Mouse (Mus musculus): ENCODE measurements at regions not wholly inside any gene's neighbourhood (a gene's known extent, or its start where the extent isn't known, plus 50 kb on each side); places are given as distances from the start of the nearest gene placed in this dataset.
A peak's percentile ranks its signal among the peaks of the same experiment; 100 is the strongest.

GRCm38 (mm10) chr14:76935453-76935852 lies 101.1 kb upstream of the Ccdc122 start:
- WGBS: 73% methylated on average over 2 of the region's 2 CpGs
- no peaks in the 10 kb centered on the region for H3K27me3 ChIP-seq (ENCODE audit: low read depth, poor library complexity, severe bottlenecking)

GRCm38 (mm10) chr14:76932890-76933289 lies 103.7 kb upstream of the Ccdc122 start:
- peaks cover 5% of the 10 kb centered on the region for H3K4me1 ChIP-seq
- H3K9me3 ChIP-seq (replicated peaks): no peaks in the 10 kb centered on the region
- 87% methylated on average over 6 of the region's 6 CpGs for WGBS

More at GRCm38 (mm10) chr14:76935453-76935852, 101.1 kb upstream of the Ccdc122 start:
- no peaks in the 10 kb centered on the region for H3K9me3 ChIP-seq (replicated peaks)
- no peaks in the 10 kb centered on the region for H3K36me3 ChIP-seq
- H3K4me1 ChIP-seq: peaks cover 5% of the 10 kb centered on the region
- DNase-seq (ENCODE audit: low spot score): no peak
- H3K27ac ChIP-seq: no peak overlapping the region
- H3K4me3 ChIP-seq: no peak overlapping the region

DNA sequence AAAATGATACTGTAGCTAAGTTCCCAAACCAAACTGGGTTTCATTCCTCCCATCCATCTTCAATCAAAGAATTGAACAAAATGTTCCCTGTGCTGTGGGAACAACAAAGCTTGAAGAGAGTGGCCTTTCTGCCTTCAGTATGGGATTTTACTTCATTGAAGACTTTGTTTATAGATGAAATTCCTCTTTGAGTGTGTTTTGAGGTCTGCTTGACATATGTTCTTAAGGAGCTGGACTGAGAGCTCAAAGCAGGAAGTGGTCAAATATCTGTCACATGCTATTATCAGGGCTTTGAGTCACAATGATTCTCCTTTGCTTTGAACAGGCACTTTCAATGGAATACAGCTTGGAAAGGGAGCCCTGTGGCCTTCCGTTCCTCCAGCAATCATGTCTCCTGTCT lies 105.2 kb upstream of the Ccdc122 start:
- Histone ChIP-seq H3K4me1 (no peaks in the 10 kb centered on the region), H3K4me3 (no peak overlapping the region), H3K27me3 (ENCODE audit: low read depth, poor library complexity, severe bottlenecking) (no peaks in the 10 kb centered on the region), H3K9me3 (replicated peaks) (no peaks in the 10 kb centered on the region), H3K27ac (no peak overlapping the region), H3K36me3 (no peaks in the 10 kb centered on the region)
- DNase-seq (ENCODE audit: low spot score): no peak
- 84% methylated on average over 1 of the region's 1 CpGs for WGBS

More at GRCm38 (mm10) chr14:76932890-76933289, 103.7 kb upstream of the Ccdc122 start:
- Histone ChIP-seq H3K27ac (no peak overlapping the region), H3K36me3 (no peaks in the 10 kb centered on the region), H3K27me3 (ENCODE audit: low read depth, poor library complexity, severe bottlenecking) (no peaks in the 10 kb centered on the region), H3K4me3 (no peak overlapping the region)
- DNase-seq (ENCODE audit: low spot score): no peak

- DNase-seq (ENCODE audit: low spot score): no peak
- Histone ChIP-seq H3K27me3 (ENCODE audit: low read depth, poor library complexity, severe bottlenecking) (no peaks in the 10 kb centered on the region), H3K4me1 (no peaks in the 10 kb centered on the region), H3K4me3 (no peak overlapping the region), H3K9me3 (replicated peaks) (no peaks in the 10 kb centered on the region), H3K36me3 (no peaks in the 10 kb centered on the region), H3K27ac (no peak overlapping the region)
- WGBS: 86% methylated on average over 3 of the region's 3 CpGs
Observed at GRCm38 (mm10) chr14:76929562-76929961, 107.0 kb upstream of the Ccdc122 start.

DNA sequence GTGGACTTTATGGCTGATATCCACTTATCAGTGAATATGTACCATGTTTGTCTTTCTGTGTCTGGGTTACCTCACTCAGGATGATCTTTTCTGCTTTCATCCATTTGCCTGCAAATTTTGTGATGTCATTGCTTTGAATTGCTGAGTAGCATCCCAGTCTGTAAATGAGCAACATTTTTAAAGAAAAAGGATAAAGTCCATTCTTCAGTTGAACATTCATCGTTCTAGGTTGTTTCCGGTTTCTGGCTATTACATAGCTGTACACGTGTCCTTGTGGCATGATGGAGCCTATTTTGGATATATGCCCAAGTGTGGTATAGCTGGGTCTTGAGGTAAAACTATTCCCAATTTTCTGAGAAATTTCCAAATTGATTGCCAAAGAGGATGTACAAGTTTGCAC lies 107.9 kb upstream of the Ccdc122 start:
- H3K4me3 ChIP-seq: no peak overlapping the region
- no peaks in the 10 kb centered on the region for H3K27me3 ChIP-seq (ENCODE audit: low read depth, poor library complexity, severe bottlenecking)
- H3K36me3 ChIP-seq: no peaks in the 10 kb centered on the region
- 95% methylated on average over 3 of the region's 3 CpGs for WGBS
- H3K4me1 ChIP-seq: no peaks in the 10 kb centered on the region
- no peak for DNase-seq (ENCODE audit: low spot score)
- no peak overlapping the region for H3K27ac ChIP-seq
- no peaks in the 10 kb centered on the region for H3K9me3 ChIP-seq (replicated peaks)

DNA sequence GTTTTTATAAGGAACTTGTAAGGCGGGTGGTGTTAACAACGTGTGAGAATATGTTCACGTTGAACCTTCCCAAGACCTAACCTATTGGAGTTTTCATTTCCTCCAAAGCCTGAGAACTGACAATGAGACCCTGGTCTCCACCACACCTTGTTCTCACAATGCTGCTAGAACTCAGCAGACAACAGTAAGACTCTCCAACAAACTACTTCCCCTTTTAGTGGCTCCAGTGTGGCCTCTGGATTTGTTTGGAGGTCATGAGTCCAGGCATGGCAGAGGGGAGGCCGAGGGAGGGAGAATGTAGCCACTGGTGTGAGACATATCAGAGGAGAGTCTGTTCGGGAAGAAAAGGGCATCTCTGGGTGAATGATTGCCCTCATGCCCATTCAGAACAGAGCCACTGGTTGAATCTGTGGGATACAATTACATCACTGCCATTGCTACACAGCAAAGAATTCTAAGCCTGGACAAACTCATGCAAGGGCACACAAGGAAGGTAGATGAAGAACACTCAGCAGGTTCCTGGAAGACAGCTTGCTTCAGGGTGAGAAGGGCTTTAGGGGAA lies 109.2 kb upstream of the Ccdc122 start:
- Histone ChIP-seq H3K4me1 (no peaks in the 10 kb centered on the region), H3K9me3 (replicated peaks) (no peaks in the 10 kb centered on the region), H3K4me3 (no peak overlapping the region), H3K36me3 (no peaks in the 10 kb centered on the region), H3K27me3 (ENCODE audit: low read depth, poor library complexity, severe bottlenecking) (no peaks in the 10 kb centered on the region), H3K27ac (no peak overlapping the region)
- no peak for DNase-seq (ENCODE audit: low spot score)
- WGBS: 87% methylated on average over 5 of the region's 5 CpGs

DNA sequence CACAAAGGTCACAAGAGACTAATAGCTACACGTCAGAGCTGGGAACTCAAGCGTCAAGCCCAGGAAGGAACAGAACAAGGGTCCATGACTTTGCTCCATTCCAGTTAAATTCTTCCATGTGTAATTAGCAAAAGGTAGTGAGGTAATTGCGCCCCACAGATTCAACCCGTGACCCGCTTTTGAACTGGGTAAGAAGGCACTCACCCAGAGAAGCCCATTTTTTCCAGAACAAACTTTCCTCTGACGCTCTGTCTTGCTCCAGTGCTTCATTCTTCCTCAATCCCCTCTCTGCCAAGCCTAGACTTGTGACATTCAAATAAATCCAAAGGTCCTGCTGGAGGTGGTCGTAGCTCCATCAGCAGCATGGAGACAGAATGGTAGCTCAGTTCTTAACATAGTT lies 110.2 kb upstream of the Ccdc122 start:
- no peaks in the 10 kb centered on the region for H3K9me3 ChIP-seq (replicated peaks)
- WGBS: 87% methylated on average over 7 of the region's 7 CpGs
- H3K4me1 ChIP-seq: no peaks in the 10 kb centered on the region
- no peaks in the 10 kb centered on the region for H3K27me3 ChIP-seq (ENCODE audit: low read depth, poor library complexity, severe bottlenecking)
- H3K27ac ChIP-seq: no peak overlapping the region
- DNase-seq (ENCODE audit: low spot score): no peak
- no peak overlapping the region for H3K4me3 ChIP-seq
- no peaks in the 10 kb centered on the region for H3K36me3 ChIP-seq

DNA sequence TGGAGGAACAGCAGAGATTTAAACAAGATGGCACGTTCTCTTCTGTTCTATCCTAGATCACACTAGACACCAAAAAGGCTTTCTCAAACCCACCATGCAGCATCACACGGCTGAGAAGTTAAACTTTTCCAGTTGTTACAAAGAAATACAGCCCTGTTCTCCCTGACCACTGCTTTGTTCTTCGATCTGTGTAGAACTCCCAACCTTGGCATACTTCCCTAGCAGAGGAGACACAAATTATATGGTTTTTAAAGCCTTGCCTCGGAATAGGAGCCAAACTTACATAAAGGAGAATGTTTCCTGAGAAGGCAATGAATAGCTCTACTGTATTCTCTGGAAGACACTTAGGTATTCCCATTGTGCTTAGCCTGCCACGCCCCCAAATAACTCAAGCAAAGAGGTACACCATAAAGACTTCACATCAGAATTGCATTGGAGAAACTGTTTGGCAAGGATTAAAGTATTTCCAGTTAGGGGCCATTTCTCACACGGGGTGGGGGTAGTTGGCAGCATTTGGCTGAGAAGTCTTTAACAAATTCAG lies 114.1 kb upstream of the Ccdc122 start:
- DNase-seq (ENCODE audit: low spot score): no peak
- Histone ChIP-seq H3K9me3 (replicated peaks) (no peaks in the 10 kb centered on the region), H3K27ac (no peak overlapping the region), H3K4me3 (no peak overlapping the region), H3K4me1 (no peaks in the 10 kb centered on the region), H3K27me3 (ENCODE audit: low read depth, poor library complexity, severe bottlenecking) (no peaks in the 10 kb centered on the region), H3K36me3 (no peaks in the 10 kb centered on the region)
- 85% methylated on average over 6 of the region's 6 CpGs for WGBS

GRCm38 (mm10) chr14:76918091-76918490 lies 118.5 kb upstream of the Ccdc122 start:
- Histone ChIP-seq H3K36me3 (no peaks in the 10 kb centered on the region), H3K4me3 (no peak overlapping the region), H3K4me1 (peaks cover 1% of the 10 kb centered on the region; the same call in 1 of the 2 replicates), H3K27ac (no peak overlapping the region), H3K27me3 (ENCODE audit: low read depth, poor library complexity, severe bottlenecking) (no peaks in the 10 kb centered on the region), H3K9me3 (replicated peaks) (no peaks in the 10 kb centered on the region)
- no peak for DNase-seq (ENCODE audit: low spot score)
- 84% methylated on average over 3 of the region's 3 CpGs for WGBS

DNA sequence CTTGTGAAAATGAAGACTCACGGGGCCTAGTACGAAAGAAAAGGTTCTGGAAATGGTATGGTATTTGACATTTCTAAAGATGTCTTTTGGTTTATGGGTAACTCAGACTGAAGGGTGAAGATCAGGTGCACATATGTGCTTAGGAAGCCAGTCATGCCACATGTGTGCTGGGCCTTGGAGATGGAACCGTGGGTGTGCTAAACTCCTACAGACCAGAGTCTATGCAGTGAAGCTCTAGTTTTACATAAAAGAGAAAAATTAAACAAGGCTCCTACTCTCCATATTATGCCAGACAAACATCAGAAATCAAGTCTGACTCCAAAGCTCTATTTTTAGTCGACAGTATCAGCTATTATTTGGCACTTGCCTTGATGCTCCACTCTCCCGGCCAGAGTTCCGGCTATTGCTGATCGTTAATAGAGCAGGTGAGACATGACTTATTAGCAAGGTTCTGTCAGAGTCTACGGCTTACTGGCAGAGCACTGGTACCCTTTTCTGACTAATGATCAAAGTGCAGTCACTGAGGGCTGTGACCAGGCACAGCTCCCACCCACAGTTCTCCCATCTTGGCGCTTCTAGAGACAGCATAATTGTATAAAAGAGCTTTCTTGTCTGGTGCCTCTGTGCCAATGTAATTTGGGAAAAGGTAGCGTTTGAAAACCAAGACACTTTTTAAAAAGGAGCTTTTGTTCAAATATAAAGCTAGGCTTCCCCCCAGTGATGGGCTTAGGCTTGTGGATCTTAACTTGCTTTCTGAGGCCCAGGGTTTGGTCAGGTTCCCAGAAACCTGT lies 119.2 kb upstream of the Ccdc122 start:
- Histone ChIP-seq H3K9me3 (replicated peaks) (no peaks in the 10 kb centered on the region), H3K4me1 (peaks cover 9% of the 10 kb centered on the region), H3K36me3 (no peaks in the 10 kb centered on the region), H3K27ac (no peak overlapping the region), H3K27me3 (ENCODE audit: low read depth, poor library complexity, severe bottlenecking) (no peaks in the 10 kb centered on the region), H3K4me3 (no peak overlapping the region)
- no peak for DNase-seq (ENCODE audit: low spot score)
- 69% methylated on average over 10 of the region's 10 CpGs for WGBS

DNA sequence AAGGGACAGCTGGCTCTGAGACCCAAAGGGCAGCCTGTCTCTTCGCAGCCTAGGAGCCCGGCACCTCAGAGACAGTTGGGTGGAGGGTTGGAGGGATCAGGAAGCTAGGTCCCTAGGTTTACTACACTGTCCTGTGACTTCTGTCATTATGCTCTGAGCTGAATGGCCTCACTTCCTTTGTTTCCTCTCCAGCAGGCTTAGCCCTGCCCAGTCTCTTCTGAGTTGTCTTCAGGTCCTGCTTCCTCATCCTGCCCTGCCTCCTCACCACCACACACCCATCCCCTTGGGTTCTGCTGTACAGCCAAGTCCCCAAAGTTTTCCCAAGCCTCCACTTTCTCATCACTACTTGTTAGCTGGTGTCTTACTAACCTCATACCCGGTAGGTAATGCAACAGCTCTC lies 122.7 kb upstream of the Ccdc122 start:
- Histone ChIP-seq H3K27me3 (ENCODE audit: low read depth, poor library complexity, severe bottlenecking) (no peaks in the 10 kb centered on the region), H3K36me3 (no peaks in the 10 kb centered on the region), H3K9me3 (replicated peaks) (no peaks in the 10 kb centered on the region), H3K4me1 (peaks cover 27% of the 10 kb centered on the region), H3K27ac (no peak overlapping the region), H3K4me3 (no peak overlapping the region)
- 97% methylated on average over 3 of the region's 3 CpGs for WGBS
- no peak for DNase-seq (ENCODE audit: low spot score)

DNA sequence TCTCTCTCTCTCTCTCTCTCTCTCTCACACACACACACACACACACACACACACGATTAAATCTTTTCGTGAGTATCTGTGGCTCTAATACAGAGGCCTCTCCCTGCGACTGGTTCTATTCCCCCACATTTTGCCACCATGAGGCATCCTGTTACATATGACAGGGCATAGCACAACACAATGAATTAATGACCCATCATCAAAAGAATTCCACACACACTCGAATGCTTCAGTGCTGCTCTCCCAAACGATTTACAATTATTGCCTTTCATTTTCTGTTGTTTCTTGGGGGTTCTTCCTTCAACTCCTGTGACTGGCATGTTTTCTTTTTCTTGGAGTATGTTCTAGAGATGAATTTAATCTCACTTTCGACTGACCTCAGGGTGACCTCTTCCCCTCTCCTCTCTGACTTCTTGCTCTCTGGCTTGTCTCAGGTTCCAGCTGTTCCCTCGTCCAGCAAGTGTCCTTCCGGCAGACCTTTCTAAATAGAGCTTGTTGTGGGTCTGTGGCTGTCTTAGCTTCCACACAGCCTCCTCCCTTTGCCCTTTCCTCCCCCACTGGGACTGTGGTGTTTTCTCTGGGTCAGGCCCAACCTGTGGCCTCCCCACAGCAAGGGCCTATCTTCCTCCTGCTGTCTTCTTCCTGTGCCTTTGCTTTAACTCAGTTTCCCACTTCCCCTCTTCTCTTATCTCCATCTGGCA lies 124.1 kb upstream of the Ccdc122 start:
- peaks cover 33% of the 10 kb centered on the region for H3K4me1 ChIP-seq
- H3K9me3 ChIP-seq (replicated peaks): no peaks in the 10 kb centered on the region
- DNase-seq (ENCODE audit: low spot score): no peak
- 28% methylated on average over 8 of the region's 8 CpGs for WGBS
- no peaks in the 10 kb centered on the region for H3K36me3 ChIP-seq
- H3K27me3 ChIP-seq (ENCODE audit: low read depth, poor library complexity, severe bottlenecking): no peaks in the 10 kb centered on the region
- 0 out of 2 replicates have a peak overlapping the region, but pooled peaks have one; percentile 2 for H3K27ac ChIP-seq
- no peak overlapping the region for H3K4me3 ChIP-seq

GRCm38 (mm10) chr14:76911271-76911670 lies 125.3 kb upstream of the Ccdc122 start:
- Histone ChIP-seq H3K27me3 (ENCODE audit: low read depth, poor library complexity, severe bottlenecking) (no peaks in the 10 kb centered on the region), H3K9me3 (replicated peaks) (no peaks in the 10 kb centered on the region), H3K4me3 (no peak overlapping the region), H3K4me1 (peaks cover 33% of the 10 kb centered on the region), H3K27ac (no peak overlapping the region), H3K36me3 (no peaks in the 10 kb centered on the region)
- WGBS: 90% methylated on average over 5 of the region's 5 CpGs
- DNase-seq (ENCODE audit: low spot score): no peak
